Mouse (Mus musculus) MN1 (cell line): ENCODE data around the gene Ascc2.
"Not testable (repeated sequence)": the region's sequence is repeated elsewhere in the genome, so short reads cannot be mapped to it uniquely, and the experiment has no call there.

ENCODE experiments used
- DNase-seq: peaks from one replicate; pipeline ENCODE4 v3.0.0-alpha.2; 2016; ENCODE audit warnings: low spot score

The Ascc2 gene

DNA sequence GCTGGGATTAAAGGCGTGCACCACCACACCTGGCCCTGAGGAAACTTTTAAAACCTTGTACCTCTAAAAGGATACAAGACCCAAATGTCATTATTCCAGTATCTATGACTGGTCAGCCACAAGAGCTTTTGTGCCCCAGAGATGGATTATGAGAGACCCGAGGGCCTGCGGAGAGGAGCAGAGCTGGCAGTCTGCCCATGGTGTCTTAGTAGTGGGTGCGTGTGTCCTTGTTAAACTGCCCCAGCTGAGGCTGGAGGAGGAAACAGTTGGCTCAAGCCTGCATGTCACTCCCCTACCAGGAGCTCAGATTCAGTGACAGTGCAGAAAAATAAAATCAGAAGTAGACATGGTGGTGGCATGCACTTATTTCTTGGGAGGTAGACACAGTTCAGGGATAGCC is 47.5 kb downstream of the Ascc2 start:
- no peak for DNase-seq

DNA sequence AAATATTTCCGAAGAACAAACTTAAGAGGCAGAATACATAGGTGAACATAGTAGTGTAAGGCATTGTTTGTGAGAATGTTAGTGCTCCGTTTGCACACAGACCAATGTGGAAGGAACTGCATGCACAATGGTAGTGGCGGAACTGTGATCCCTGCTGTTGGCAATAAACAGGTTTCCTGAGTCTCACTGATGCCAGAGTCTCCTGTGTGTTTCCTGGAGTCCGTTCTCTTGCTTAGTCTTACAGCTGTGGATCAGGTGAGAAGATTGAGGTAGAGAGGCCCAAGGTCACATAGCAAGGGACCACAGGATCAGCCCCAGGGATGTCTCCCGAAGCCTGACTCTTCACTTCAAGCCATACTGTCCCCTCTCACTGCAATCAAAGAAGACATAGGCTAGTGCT is 48.0 kb downstream of the Ascc2 start:
- DNase-seq = no peak

DNA sequence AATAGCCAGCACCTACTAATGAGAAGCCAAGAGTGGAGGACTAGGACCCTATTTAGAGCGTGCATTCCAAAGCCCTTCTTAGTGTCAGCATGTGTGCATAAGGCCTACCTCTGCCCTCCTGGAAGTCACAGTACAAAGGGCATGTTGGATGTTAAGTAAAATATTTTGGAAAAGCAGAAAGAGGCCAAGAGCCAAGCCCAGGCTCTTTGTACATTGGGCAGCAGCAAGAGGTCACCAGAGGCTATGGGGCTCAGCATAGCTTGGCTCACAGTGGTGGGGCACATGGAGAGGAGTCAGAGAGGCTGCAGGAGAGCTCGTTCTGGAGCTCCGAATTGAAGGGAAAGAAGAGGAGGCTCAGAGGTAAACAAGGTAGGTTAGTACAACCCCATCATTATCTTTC is 49.5 kb downstream of the Ascc2 start:
- no peak for DNase-seq

DNA sequence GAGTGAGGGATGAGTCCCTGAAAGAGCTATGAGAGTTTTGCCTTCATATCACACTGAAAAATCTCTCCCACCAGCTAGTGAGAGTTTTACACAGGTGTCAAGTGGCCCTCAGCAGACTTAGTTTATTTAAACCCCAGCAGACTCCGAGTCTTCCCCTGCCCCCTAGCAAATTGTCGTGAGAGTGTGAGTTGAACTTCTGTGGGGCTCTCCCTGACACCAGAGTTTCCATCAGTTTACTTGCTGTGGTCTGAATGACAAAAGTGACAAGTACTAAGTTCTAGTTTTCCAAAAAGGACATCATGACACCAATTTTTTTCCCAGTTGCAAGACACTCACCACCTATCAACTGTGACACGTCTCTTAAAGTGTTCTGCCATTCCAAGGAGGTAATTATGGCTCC is 50.3 kb downstream of the Ascc2 start:
- no peak for DNase-seq

DNA sequence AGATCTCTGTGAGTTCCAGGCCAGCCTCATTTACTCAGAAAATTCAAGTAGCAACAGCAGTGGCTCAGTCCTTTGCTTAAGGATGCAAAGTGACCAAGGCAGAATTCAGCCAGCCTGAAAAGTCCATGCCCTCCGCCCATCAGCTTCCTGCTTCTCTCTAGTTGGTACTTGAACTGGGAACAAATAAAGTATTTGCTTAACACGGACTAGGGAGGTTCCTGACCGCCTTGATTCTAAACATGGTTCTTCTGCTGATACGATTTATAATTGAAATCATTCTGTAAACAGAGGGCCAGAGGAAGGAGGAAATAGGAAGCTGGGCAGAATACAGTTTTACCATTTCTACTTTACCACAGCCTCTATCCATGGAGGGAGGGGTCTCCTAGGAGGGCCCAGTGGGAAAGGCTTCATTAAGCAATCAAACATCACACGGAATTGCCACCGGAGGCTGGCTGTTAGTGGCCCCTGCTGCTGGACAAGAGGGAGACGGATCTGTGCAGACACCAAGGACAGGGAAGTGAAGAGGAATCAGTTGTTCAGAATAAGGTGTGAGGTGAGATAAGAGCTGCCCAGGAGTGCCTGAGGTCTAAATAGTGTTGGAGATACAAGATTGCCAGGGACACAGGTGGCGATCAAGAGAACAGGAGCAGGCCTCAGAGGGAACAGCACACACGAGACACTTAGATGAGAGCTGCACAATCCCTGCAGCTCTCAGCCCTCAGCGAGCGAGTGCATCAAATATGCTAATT is 51.3 kb downstream of the Ascc2 start:
- DNase-seq = no peak

DNA sequence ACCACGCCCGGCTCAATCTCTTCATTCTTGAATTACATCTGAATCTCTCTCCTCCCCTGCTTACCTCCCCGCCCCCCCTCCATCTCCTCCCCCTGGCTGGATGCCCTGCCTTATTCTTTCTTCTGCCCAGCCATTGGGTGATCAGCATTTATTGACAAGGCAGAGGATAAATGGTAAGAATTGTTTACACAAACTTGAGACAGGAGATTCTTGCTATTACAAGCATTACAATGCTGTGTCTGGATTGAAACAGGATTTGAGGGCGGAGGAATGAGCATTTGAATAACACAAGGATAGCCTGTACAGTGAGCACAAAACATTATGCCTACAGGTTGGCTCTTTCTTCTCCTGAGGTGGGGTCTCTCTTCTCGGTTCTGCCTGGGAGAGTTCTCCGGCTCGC is 52.8 kb downstream of the Ascc2 start:
- no peak for DNase-seq

DNA sequence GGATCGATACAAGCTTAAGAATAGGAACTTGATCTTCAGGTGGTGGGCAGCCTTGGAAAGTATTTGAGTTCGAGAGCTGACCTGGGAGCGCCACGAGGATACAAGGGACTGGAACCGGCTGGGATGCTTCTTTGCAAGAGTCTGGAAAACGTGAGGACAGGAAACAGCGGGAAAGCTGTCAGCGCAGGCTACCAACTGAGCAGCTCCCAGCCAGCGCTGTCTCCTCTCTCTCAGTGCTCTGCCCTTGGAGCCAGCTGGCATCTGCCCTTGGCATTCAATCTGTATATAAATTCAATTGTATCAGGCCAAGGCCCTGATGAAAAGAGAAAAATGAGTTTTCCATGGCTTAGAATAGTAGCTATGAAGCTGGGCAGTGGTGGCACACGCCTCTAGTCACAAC is 53.7 kb downstream of the Ascc2 start:
- DNase-seq = no peak

DNA sequence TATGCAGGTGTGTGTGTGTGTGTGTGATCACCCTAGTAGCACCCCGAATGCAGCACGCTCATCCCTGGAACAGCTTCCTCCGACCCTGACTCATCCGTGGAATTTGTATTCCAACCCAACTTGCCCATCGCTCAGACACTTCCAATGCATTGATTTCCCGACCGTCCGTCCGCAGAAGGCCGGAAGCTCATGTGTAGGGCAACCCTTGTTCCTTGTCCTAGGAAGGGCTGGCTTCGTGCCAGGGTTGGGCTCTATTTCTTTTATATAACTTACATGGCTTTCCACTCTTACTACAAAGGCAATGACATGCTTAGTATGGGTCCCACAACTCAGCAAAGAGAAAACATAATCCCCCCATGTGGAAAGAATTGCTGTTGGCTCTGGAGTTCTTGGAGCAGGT is 54.6 kb downstream of the Ascc2 start:
- no peak for DNase-seq

DNA sequence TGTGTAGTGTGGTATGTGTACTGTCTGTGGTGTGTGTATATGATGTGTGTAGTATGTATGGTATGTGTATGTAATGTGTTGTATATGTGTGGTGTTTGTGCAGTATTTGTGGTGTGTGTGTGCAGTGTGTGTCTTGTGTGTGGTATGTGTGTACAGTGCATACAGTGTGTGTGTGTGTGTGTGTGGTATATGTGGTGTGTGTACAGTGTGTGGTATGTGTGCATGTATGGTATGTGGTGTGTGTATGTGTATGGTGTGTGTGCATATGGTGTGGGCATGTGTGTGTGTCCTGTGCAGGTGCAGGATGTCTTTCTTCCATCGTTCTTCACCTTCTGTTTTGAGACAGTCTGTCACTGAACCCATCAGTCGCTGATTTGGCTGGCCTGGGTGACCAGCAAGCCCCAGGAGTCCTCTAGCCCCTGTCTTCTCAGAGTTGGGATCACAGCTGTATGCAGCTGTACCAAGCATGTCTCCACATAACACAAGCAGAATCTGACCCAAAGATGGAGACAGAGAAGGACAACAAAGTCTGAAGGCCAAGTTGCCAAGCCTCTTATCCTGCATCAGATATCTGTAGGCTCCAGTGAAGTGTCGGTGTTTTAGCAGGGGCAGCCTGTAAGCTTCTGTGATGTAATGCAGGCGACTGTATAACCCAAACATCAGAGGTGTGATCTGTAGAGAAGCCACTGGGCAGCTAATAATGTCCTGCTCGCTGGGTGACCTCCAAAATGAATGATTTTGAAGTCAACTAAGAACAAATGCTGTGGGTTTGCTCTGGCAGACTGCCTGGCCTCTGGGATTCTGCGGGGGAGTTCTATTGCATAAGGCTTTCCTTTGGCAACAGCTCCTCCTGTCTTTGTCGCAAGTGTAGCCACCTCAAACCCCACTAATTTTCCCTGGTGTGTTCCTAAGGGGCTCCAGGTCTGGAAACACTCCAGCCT is 59.8 kb downstream of the Ascc2 start:
- DNase-seq = peak; percentile 69

DNA sequence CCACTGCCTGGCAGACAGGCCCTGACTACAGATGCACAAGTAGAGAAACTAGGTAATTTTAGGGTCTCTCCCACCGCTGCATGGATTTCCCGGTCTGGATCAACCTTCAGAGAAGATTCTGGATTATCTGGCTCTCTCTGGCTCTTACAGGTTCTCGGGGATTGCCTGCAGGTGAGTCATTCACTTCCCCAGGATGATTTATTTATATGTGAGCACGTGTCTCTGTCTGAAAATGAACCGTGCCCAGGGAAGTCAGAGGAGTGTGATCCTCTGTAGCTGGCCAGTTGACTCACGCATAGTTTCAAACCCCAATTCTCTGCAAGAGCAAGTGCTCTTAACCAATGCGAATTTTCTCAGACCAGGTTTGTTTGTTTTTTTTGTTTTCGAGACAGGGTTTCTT is 63.2 kb downstream of the Ascc2 start:
- no peak for DNase-seq

DNA sequence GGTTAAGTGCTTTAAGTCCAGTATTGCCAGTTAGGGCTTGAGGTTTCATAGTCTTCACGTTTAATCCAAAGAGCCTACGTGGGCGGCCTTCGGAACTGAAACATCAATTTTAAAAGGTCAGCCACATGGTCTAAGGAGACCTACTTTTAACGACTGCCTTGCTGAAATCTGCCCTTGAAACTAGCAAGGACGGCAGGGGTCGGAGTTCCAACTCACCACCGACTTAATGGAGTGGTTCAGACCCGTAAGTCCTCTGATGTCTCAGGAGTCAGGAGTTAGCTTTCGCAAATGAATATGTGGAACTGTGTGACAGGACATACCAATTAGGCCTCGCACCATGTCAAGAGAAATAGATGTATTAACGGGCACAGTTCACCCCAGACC is 66.1 kb downstream of the Ascc2 start:
- DNase-seq = peak; percentile 59

DNA sequence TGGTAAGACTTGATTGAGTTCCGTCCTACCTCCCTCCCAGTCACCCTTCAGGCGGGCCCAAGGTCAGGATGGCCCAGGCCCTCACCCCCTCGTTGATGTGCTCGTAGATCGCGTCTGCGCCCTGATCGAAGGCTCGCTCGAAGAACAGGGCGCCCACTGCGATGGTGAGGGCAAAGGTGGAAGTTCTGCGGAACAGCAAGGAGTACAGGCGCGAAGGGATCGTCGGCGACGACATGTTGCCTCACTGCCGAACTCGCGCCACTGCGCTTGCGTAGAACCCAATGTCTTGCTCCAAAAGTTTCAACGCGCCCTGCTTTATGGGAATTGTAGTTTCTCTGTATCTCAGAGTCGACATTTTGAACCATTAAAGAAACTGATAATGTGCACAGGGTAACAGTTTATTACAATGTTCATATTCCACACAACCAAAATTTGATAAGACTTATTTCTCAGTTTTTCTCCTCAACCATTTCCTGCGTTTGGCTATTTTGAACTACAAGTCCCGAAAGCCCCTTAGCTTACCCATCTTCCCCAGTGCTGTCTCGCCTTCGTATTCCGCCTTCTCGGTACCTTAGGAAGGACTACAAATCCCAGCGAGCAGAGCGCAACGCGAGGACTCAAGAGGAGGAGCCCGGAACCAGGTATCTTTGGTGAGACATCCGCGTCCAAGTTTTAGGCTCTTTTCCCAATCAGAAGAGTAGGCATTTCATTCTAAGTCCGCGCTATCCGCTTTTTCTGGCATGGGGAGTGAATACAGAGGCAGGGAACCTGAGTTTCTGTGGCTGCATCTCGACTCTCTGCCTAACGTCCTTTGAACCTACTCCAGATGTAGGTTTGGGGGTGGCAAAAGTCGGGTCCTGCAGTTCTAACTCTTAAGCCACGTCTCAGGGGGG is 66.8 kb downstream of the Ascc2 start, which contains the start of the genes Uqcr10 and Zmat5:
TSS of gene Uqcr10 (minus strand) at position 271 of the 893 bp plus-strand sequence.
TSS of gene Zmat5 (plus strand) at position 607 of the 893 bp plus-strand sequence.
- peak; percentile 98 for DNase-seq

DNA sequence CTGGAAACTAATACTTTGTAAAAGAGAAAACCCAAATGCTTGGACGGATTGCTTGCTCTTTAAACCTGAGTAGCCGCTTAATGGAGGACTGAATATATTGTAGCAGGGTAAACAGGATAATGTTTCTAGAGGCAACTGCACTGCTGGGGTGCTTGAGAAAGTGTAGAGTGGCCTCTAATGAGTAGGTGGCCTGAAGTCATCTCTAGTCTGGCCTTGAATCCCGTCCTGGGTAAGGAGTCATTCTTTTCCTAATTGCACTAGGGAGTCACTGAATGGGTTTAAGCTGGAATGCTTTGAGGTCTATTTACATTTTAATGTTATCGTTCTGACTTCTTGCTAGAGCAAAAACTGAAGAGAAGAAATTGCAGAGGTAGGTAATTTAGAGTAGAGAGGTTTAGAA is 67.6 kb downstream of the Ascc2 start:
- no peak for DNase-seq

DNA sequence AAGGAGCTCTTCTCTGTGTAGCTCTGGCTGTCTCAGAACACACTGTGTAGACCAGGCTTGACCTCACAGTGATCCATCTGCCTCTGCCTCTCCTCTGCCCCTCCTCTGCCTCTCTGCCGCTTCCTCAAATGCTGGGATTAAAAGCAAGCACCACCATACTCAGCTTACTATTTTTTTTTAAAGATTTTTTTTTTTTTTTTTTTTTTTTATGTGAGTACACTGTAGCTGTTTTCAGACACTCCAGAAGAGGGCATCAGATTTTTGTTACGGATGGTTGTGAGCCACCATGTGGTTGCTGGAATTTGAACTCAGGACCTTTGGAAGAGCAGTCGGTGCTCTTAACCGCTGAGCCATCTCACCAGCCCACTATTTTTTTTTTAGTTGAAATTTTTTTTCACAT is 72.6 kb downstream of the Ascc2 start:
- not testable (repeated sequence) for DNase-seq

DNA sequence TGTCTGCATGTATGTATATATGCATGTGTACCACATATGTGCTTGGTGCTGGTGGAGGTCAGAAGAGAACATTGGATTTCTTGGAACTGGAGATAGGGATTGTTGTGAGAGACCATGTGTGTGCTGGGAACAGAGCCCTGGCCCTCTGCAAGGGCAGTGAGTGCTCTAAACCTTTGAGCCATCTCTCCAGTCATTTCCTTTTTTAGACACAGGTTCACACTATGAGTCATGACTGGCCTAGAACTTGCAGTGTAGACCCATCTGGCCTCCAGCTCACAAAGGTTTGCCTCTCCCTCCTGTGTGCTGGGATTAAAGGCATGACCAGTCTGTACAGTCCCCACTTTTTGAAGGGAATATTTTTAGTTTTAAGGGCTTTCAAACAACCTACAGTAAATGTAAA is 75.3 kb downstream of the Ascc2 start:
- no peak for DNase-seq

DNA sequence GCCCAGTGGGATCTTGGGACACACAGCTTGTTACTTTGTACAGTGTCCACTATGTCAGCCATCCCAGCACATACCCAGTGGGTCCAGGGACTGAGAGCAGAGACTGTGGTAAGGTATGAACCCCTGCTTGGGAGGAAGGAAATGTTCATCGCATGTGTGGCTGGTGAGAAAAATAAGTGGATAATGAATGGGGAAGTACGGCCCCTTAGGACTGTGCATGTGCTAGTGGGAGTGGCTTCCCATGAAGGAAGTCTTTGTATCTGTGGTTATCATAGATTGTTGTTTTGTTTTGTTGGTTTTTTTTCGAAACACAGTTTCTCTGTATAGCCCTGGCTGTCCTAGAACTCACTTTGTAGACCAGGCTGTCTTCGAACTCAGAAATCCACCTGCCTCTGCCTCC is 77.2 kb downstream of the Ascc2 start:
- no peak for DNase-seq

DNA sequence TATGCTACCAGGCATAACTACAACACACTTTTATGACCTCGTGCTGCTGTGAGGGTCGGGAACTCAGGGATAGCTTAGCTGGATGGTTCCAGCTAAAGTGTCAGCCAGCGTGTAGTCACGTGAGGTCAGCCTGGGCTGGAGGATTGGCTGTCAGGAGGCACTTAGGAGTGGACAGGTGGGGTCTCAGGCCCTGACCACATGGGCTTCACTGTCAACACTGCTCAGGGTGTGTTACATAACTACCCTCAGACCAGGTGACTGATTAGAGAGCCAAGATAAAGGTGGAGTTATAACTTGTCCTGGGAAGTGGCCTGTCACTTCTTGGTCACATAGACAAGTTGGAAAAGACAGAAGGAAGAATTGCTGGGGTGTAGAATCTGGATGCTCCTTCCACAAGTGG is 78.0 kb downstream of the Ascc2 start:
- DNase-seq = no peak

DNA sequence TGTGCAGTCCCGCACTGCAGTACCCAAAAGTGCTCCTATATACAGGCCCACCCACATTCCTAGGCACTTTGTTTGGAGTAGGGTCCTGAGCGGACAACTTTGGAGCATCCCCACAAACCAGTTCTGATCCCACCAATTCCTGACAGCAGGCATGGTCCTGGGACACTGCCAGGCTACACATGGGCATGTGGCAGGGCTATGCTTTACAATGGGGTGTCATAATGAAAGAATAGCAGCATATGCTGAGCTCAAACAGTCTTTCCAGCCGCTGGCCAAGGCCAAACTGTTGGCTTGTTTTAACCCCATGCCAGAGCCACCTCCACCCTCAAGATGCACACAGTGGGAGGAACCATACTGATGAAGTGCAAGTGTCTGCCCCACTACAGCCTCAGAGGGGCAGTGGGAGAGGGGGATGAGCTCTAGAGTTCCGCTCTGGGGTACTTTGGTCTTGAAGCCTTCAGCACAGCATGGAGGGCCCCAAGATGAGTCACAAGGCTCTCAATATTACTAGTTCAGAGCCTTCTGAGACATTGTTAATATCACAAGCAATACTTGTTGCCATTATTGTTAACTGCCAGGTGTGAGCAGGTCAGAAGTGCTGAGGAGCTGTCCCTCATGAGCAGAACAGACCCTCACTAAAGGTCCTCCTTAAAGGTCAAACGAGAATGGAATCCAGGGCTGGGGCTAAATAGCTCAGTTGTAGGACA is 79.1 kb downstream of the Ascc2 start:
- DNase-seq = no peak

DNA sequence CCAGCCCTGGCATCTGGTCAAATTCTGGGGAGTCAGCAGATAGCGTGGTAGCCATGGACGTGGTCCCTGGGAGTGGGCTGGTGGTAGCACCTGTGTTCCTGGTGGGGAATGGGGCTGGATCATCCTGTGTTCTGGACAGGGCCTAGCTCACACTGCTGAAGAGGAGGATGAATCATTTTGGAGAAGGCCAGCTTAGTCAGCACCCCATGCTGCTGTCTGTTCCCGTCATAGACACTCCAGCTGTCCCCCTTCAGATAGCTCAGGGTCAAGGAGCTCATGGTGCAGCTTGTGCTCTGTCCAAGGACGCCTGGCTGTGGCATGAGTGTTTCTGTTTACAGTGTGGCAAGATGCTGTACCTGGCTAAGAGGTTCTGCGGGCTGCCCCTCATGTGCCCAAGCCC is 81.0 kb downstream of the Ascc2 start:
- no peak for DNase-seq

DNA sequence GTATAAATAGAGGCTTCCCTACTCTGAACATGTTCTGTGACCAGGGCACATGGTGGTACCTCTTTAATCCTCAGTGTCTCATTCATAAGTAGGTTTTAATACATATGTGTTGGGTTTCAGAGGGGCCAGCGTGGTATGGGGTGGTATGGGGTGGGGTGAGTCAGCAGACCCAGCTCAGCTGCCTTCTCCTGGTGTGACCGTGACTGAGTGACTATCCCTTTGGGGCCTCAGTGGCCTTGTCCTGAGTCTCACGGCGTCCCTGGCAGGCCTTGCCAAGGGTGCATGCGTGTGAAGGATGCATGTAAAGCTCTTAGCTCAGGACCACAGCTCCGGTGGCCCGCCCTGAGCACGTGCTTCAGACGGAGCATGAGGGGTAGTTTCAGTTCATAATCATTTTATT is 82.4 kb downstream of the Ascc2 start:
- no peak for DNase-seq

DNA sequence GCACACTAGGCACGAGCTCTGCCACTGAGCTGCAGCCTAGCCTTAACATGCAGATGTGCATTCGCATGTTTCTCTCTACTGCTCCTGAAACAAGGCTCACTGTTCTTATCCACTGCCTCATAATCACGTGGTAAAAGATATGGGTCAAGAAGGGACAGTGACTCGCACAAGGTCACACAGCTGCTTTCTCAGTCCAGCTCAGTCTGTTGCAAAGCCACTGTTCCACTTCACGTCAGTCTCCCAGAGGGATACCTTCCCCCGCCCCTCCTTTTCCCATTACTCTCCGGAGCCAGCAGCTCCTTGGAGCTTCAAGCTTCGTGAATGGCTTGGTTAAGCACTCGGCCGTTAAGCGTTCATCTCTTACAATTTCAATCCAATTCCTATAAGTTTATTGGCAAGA is 82.8 kb downstream of the Ascc2 start:
- DNase-seq = no peak
